Mouse (Mus musculus): ENCODE measurements around the gene Vps13d.

- TF ChIP-seq CTCF (IDR thresholded peaks at IDR 0.05) (no peak), EP300 (IDR thresholded peaks at IDR 0.05) (peak; percentile 91)
These were observed 234.5 kb downstream of the Vps13d start for GRCm38 (mm10) chr4:144960188-144960904.
